Mouse (Mus musculus) adrenal gland (tissue): ENCODE data around the gene Nit2.

Experiments used
- intact Hi-C: fragments of 180-260 bp; cut with DNase I; formaldehyde crosslinking; loops from one replicate; pipeline ENCODE4 v1.15.1; 2025
- long read RNA-seq, 2 experiments: library from polyadenylated mRNA; unstranded; transcript quantifications; one replicate each; pipeline ENCODE4 v2.0.0; 2020; ENCODE audit warnings: borderline replicate concordance in 1 of 2; ENCODE audit not compliant: insufficient replicate concordance in 1 of 2

The Nit2 gene
- long read RNA-seq, experiment 1, transcript Nit2-201 (10 exons, 1,286 nt): major isoform, 37 of 39 reads
- long read RNA-seq, experiment 1, partial matches to known transcripts: 0 of 39 reads
- long read RNA-seq, experiment 1, other reads (novel, unspliced or antisense): 2 of 39 reads
- long read RNA-seq, experiment 2, transcript Nit2-201 (10 exons, 1,286 nt): major isoform, 45 of 49 reads
- long read RNA-seq, experiment 2, partial matches to known transcripts: 1 of 49 reads
- long read RNA-seq, experiment 2, other reads (novel, unspliced or antisense): 2 of 49 reads

DNA sequence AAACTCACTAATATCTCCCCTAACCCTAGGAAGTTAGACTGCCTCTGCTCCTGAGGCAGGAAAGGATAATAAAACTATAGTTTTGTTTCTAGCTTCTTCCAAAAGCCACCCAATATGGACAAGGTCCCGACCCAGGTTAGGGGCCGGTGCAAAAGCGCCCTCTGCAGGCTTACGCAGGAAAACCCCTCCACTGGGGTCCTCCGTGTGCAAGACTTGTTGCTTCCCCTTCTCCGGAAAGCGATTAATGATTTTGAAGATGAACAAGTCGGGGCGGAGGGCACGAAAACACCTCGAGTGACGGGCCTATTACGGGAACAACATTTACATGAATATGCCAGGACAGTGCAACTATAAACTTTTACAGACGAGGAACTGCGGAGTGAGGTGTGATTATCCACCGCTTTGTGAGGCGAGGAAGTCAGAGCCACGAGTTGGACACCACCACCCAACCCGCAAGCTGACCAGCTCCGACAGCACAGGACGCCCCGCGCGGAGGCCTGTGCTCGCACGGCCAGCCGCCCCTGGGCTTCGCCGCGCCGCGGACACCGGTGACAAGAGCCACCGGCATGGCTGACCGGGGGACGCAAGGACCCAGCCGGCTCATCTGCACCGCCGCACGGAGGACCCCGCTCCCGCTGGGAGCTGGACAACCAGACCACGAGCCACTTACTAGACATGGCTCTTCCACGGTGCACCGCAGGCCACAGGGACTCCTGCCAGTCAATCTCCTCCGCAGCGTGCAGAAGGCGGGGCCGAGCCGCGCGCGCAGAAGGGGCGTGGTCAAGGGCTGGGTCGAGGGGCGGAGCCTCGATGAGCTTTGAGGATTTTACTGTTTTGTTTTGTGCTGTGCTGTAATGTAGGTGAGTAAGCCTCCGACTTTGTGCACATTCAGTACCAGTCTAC lies at the start of gene Nit2:
Nit2 (minus strand) TSS at position 731 of the 903 bp plus-strand sequence.
- intact Hi-C loops: loop anchor here (5.0 kb wide), 1 partner anchor 45 kb away; the partner anchor contains the start of gene Tomm70a

DNA sequence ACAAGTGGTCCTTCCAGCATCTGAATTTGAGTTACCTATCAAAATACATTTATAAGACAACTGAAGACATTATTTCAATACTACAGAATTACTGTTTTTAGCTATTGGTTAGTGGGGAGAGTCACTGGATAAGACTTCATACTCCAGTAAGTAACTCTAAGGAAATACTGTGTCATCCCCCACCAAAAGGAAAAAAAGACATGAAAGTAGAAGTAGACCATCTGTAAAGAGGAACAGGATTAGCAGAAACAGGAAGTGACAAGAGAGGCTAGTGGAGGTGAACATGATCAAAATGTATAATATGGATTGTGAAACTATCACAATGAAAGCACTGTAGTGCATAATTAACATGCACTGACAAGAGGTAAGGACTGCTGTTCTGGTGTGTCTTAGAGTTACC lies 48.8 kb upstream of the Nit2 start:
- intact Hi-C loops: no loop called here

DNA sequence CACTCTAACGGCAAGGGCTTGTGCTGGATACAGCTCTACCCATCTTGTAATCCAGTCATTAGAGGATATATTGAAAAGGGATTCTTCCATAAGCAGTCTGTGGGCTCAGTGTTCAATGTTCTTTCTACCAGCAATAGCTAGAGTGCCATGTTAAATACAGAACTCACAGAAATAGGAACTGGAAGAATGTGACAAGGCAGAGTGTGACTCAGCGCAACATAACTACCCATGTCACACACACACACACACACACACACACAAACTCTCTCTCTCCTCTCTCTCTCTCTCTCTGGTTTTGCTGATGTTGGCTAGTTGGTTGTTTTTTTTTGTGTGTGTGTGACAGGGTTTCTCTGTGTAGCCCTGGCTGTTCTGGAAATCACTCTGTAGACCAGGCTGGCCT lies 43.9 kb upstream of the Nit2 start:
- intact Hi-C loops: no loop called here

DNA sequence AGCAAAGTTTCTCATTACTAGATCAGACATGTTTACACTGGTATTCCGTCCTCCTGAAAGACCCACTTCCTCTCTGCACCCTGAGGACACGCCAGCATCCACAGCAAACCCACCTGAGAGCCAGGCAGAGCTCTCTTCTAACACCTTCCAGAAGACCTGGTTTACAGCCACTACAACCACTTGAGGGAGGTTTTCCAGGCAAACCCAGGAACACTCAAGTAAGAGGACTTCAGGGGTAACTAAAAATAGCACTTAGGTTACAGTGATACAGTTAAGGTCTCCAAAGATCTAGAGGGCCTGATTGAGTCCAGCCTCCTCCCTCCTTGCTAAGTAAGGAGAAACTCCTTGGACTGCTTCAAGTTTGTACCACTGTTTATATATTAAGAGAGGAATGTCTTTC lies 41.2 kb upstream of the Nit2 start:
- intact Hi-C loops: no loop called here

DNA sequence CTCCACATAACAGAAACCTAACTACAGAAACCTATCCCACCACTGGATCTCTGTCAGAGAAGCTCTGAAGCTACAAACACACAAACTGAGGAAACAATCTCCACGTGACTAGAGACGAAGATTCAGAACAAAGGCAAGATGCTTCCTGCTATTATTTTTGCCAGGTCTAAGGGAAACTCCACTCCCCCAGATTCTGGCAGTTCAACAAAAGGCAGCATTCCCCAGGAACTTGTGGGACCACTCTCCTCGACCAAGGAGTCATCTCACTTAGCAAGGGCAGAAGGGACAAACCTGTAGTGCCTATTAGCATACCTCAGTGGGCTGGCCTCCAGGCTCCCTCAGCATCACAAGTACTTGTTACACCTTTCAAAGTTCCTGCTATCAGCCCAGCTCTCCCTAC lies 30.1 kb upstream of the Nit2 start:
- intact Hi-C loops: no loop called here

DNA sequence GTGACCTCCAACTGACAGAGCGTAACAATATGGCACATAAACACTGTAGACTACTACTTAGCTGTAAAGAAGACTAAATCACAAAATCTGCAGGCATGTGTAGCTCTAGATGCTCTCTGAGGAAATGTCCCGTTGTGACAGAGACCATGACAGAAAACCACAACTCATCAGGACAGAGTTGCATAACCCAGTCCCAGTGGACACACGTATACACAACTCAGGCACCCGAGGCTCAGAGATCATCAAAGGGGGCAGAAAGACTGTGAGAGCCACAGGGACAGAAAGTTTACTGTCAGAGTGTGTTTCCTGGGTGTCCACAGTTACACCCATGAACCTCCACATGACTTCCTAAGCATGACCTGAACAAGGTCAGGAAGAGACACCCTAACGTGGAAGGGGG lies 29.4 kb upstream of the Nit2 start:
- intact Hi-C loops: no loop called here

DNA sequence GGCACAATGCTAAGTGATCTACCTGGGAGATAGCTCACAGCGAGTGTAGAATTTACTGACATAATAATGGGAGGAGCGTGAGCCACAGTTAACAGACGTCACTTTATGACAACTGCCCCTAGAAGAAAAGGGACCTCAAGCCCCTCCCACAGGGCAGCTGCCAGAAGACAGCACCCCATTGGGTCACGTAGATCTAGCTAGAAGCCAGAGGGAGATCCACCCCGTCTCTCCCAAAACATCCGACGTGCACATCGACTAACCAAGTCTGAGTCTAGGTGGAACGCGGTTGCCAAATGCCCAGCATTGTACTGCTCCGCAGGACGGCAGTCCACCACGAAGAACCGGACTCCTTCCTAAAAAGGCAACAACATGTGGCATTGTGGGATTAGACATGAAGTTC lies 24.1 kb upstream of the Nit2 start:
- intact Hi-C loops: no loop called here

DNA sequence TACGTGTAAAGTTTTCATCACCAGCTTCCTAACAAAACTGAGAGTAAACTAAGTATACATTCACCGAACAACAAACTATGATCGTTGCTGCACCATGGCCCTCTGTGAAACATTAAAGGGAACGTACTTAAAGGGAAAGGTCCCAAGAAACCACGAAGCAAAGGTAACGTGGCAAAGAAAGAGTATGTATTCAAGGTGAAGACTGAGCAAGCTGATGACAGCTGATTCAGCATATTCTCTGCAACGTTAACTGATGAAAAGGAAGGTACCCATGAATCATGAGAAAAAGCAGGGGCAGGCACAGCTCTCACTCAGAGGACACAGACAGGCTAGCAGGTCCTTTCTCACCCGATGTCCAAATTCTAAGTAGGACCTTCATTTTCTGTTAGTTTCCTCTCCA lies 23.2 kb upstream of the Nit2 start:
- intact Hi-C loops: no loop called here

DNA sequence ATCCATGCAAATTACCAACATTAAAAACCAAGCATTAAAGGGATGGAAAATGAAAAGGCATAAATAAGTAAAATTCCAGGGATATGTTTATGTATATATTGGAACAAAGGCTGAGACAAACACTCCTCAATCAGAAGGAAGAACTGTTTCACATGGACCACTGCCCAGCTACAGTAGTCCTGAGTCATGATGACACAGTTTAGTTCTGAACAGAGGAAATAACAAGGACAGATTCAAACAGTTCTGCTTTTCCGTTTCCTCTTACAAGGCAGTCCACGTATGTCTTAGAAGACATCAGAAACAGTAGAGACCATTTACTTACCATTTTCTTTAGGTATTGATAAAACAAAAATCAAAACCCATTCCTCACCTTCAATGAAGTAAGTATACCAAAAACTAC lies 22.4 kb upstream of the Nit2 start:
- intact Hi-C loops: no loop called here

DNA sequence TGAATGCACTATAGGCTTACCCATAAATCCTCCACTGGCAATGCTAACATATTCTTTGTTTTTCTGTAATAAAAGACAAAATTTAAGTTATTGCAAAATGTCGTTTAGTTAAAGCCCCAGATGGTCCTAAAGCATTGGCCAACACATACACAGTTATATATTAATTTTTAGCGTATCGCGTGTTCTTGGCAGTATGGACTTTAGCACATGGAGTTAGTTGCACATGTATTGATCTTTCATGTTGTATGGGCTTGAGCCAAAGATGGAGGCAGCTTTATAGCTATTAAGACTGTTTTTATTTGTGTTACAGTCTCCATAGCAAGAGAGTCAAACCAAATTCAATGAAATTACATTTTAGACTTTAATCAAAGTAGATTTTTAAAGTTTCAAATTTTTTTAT lies 19.5 kb upstream of the Nit2 start:
- intact Hi-C loops: no loop called here

DNA sequence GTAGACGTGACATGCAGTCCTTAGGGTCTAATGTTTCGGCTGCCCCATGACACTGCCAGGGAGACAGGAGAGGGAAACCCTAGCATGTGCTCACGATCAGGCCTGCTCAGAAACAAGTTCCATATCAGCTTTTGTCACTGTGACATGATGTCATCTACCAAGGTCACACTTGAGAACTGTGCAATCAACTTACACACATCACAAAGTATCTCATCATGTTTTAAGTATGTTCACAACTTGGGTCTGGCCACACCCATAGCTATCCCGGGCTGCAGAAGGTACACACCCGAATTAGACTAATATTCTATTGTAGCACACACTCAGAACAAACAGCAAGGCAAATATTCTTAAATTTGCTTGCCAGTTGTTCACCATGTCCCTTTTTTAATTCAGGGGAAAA lies 14.9 kb upstream of the Nit2 start:
- intact Hi-C loops: no loop called here

DNA sequence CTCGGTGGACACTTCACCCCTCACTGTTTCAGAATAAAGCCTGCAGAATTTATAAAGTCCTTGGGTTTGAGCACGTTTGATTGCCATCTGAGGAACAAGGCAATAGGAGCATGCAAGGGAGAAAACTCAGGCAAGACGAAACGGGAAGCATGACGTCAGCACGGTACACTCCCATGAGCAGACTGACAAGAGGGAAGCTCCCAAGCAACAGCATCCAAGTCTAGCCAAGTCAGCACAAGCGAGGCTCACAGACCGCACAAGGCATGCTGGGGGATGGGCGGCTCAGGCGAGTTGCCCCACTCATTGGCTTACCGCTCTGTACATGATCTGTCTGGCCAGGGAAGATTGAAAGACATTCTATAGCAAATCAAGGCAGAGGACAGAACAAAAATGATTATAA lies 14.0 kb upstream of the Nit2 start:
- intact Hi-C loops: no loop called here

DNA sequence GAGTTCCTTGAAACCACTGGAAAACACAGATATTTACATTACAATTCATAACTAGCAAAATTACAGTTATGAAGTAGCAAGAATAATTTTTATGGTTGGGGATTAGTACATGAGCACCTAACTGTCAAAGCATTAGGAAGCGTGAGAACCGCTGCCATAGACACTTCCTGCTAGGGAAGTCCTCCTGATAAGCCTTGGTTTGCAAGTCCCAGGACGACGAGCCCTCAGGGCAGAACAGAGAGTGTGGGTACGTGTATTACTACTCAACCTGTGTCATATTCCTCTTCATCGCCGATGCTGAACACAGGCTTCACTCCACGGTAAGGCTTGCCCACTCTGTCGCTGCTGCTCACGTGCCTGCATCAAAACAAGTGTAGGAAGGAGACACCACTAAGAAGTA lies 10.5 kb upstream of the Nit2 start:
- intact Hi-C loops: loop anchor here (10.0 kb wide), 2 partner anchors 403 to 463 kb away; partner anchors contain the start of gene Tfg

DNA sequence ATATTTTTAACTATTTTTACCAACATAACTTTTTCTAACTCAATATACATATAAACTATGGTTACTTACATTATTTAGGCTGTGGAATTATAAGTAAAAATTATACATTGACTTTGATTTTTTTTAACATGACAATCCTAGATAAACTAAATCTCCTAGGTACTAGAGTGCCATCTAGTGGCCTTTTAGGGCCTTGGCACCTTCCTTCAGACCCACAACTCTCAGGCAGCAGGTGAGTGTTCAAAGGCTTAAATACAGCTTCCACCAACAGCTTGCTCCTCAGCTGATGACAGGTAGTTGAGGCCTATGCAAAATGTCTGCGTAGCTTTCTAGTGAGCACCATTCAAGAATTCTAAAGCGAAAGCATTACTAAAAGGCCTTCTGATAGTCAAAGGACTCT lies 10.1 kb upstream of the Nit2 start:
- intact Hi-C loops: loop anchor here (10.0 kb wide), 2 partner anchors 402 to 462 kb away; partner anchors contain the start of gene Tfg

DNA sequence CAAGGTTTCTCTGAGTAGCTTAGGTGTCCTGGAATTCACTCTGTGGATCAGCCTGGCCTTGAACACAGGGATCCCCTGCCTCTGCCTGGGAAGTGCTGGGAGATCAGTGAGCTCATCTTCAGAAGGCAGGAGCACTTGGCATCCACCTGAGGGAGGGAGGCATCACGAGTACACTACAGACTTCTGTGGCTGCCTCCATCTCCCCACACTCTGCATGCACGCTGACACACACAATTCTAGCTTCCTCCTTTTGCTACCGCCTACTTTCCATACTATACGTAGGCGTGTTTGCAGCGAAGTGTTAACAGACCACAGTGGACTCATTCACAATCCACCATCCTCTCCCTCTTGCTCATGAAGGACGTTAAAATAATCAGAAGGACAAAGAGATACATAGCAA lies 9.1 kb upstream of the Nit2 start:
- intact Hi-C loops: loop anchor here (10.0 kb wide), 2 partner anchors 401 to 461 kb away; partner anchors contain the start of gene Tfg

DNA sequence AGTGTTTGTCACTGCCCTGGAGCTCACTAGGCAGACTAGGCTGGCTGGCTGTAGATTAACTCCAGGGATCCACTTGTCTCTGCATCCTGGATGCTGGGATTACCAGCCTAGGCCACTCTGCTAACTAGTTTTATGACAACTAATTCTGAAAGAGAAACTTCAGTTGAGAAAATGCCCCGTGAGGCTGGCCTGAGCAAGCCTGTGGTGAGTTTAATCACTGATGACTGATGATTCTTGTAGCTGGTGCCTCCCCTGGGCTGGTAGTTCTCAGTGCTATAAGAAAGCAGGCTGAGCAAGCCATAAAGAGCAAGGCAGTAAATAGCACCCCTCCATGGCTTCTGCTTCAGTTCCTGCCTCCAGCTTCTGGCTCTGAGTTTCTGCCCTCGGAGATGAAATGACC lies 8.6 kb upstream of the Nit2 start:
- intact Hi-C loops: loop anchor here (10.0 kb wide), 2 partner anchors 401 to 461 kb away; partner anchors contain the start of gene Tfg

DNA sequence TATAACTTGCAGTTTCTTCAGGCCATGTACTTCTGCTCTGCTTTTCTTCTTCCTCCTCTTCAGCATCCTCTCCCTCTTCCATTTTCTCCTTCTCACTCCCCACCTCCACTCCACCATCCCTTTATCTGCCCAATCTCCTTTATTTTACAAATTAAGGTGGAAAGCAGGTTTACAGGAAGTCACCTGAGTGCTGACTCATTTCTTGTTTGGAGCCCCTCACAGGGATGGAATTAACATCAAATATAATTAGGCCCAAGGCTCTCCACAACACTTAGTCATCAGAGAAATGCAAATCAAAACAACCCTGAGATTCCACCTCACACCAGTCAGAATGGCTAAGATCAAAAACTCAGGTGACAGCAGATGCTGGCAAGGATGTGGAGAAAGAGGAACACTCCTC lies 7.3 kb upstream of the Nit2 start:
- intact Hi-C loops: loop anchor here (10.0 kb wide), 2 partner anchors 400 to 460 kb away; partner anchors contain the start of gene Tfg

DNA sequence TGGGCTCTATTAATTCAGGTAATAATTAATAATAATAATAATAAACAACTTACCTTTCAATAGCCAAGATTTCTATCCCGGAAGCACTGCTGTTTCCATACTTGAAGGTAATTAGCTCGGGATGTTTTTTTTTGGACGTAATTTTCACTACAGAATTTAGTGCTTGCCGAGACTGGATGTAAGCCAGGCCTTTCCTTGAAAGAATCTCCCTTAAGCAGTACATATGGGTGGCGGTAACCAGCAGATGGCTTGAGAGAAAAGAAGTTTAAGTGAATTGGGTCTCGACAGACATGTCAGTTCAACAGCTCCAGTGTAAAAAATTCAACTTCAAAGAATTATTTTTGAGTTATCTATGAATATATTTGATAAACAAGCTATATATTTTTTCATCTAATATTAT lies 4.4 kb upstream of the Nit2 start:
- intact Hi-C loops: loop anchor here (10.0 kb wide), 2 partner anchors 397 to 457 kb away; partner anchors contain the start of gene Tfg

DNA sequence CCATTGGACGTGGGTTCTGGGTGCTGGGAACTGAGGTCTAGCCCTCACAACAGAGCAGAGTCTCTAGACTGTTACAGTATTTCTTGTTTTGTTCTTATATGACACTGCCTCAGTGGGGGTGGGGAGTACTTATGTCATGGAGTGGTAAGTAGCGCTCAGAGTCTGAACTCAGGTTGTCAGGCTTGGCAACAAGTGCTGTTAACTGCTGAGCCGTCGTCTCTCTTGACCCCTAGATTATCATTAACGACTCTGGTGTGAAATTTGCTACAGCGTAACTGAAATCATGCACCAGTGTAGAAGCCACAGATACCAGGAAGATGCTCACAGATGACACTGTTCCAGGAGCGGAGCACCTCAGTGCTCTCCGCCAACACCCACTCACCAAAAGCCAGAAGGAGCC lies 4.0 kb upstream of the Nit2 start:
- intact Hi-C loops: loop anchor here (10.0 kb wide), 2 partner anchors 396 to 456 kb away; partner anchors contain the start of gene Tfg

DNA sequence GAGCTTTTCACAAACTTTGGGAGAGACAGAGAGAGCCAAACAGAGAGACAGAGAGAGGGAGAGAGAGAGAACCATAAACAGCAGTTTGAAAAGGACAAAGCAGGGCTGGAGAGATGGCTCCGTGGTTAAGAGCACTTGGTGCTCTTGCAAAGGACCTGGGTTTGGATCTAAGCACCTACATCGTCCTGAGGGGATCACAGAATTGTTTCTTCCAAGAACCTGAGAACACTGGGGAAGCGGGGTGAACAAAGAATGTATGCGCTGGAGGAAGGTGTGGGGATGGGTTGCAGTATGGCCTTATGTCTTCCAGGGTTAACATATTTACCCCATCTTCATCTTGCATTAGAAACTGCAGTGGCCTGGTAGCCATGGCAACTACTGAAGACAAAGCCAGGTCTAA lies 1.1 kb upstream of the Nit2 start:
- intact Hi-C loops: loop anchor here (5.0 kb wide), 1 partner anchor 46 kb away; the partner anchor contains the start of gene Tomm70a

DNA sequence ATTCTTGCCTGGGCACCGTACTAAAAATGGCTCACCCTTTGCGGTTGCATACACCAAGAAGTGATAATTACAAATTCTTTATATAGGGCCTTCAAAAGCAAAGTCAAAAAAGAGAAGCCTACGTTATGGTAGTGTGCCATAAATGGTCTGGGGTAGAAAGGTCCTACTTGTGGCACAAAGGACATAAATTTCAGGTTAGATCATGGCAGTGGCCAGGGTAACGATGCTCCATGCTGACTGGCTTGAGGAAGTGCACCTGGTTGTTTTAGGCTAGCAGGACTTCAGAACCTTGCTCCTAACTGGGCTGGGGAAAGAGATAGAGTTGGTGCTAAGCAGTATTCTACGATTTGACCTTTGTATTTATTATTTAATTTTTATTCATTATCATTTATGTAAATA lies 372 bp upstream of the Nit2 start:
- intact Hi-C loops: loop anchor here (5.0 kb wide), 1 partner anchor 45 kb away; the partner anchor contains the start of gene Tomm70a

DNA sequence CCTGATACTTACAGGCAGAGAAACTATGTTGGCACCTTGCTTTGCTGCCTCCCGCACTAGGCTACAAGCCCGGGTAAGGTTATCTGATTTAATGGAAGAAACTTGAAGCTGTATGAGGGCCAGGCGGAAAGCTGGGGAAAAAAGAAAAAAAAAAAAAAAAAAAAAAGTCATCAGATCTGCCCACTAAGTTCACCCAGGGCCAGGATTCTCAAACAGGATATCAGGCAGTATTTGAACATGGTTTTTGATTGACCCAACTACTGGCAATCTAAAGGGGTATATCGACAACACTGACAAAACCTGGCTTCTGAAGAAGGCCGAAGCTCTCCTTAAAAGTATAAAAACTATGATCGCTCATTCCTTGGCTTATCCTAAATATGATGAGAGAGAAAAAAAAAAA lies 1.1 kb downstream of the Nit2 start:
- intact Hi-C loops: loop anchor here (5.0 kb wide), 1 partner anchor 44 kb away; the partner anchor contains the start of gene Tomm70a
